Comparison of ENCODE assay signal across 15 mouse cellular contexts in the genomic region with DNA sequence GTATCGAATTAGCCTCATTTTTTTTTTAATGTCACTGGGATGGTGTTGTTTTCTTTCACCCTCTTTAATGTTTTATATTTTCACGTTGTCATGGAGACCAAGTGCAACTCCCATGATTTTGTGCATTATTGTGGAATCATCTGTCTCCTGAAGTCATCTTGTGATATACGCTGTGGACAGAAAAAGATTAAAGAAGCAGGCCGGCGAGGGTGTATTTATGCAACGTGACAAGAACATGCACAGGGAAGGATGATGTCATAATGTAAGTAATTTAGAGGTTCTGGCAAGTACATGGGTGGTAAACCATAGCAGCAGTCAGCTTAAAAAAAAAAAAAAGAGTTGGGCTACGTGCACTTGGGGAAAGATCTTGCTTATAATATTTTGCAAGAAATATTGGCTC.
DNase-seq lines count a peak whose midpoint lies in the region; ATAC-seq lines count a peak whose summit lies in the region.
"Had no signal": no experiment of that assay in that cellular context is flagged by ENCODE, and none has a peak within 500 bp of the region (broad histone marks: within the 10 kb centered on the region; RNA-seq: fewer than 3 reads in every experiment).

No protein-coding gene starts in this region.

- H3K9me3 ChIP-seq in kidney, embryonic 14.5 days (ENCODE audit: control insufficient read depth, low read length), result no peaks in the 10 kb centered on the region
- no peaks in the 10 kb centered on the region for H3K9me3 ChIP-seq in midbrain, embryonic 14.5 days (ENCODE audit: control insufficient read depth, low read length)
- H3K9me3 ChIP-seq in midbrain, embryonic 10.5 days (replicated peaks), result no peaks in the 10 kb centered on the region
- no peaks in the 10 kb centered on the region for H3K9me3 ChIP-seq in hindbrain, embryonic 11.5 days (ENCODE audit: control insufficient read depth, low read length)
- H3K9me3 ChIP-seq: embryonic facial prominence, embryonic 12.5 days; heart, embryonic 13.5 days; hindbrain, embryonic 12.5 days; liver, embryonic 15.5 days had no signal

- H3K27ac ChIP-seq in kidney, embryonic 14.5 days (ENCODE audit: low read depth, low read length), result no peak overlapping the region
- H3K27ac ChIP-seq in midbrain, embryonic 14.5 days (replicated peaks; ENCODE audit: low read depth, low read length), result no peak overlapping the region
- no peak overlapping the region for H3K27ac ChIP-seq in midbrain, embryonic 10.5 days (replicated peaks)
- H3K27ac ChIP-seq in hindbrain, embryonic 11.5 days (ENCODE audit: low read depth, low read length), result no peak overlapping the region
- H3K27ac ChIP-seq: embryonic facial prominence, embryonic 12.5 days; heart, embryonic 13.5 days; hindbrain, embryonic 12.5 days; liver, embryonic 15.5 days had no signal

- H3K4me1 ChIP-seq in kidney, embryonic 14.5 days (ENCODE audit: control insufficient read depth, insufficient read depth, low read length), result 0 out of 2 replicates have a peak, but pooled peaks cover 5% of the 10 kb centered on the region
- H3K4me1 ChIP-seq in midbrain, embryonic 14.5 days (ENCODE audit: control insufficient read depth, insufficient read depth, low read length), result no peaks in the 10 kb centered on the region
- no peaks in the 10 kb centered on the region for H3K4me1 ChIP-seq in midbrain, embryonic 10.5 days
- no peaks in the 10 kb centered on the region for H3K4me1 ChIP-seq in hindbrain, embryonic 11.5 days (replicated peaks; ENCODE audit: control insufficient read depth, insufficient read depth, low read length)
- H3K4me1 ChIP-seq: heart, embryonic 13.5 days; hindbrain, embryonic 12.5 days; liver, embryonic 15.5 days had no signal

- H3K4me3 ChIP-seq in kidney, embryonic 14.5 days (ENCODE audit: low read length), result no peak overlapping the region
- H3K4me3 ChIP-seq in midbrain, embryonic 14.5 days (replicated peaks; ENCODE audit: low read depth, low read length), result no peak overlapping the region
- no peak overlapping the region for H3K4me3 ChIP-seq in midbrain, embryonic 10.5 days
- H3K4me3 ChIP-seq in hindbrain, embryonic 11.5 days (ENCODE audit: low read depth, low read length), result no peak overlapping the region
- H3K4me3 ChIP-seq: embryonic facial prominence, embryonic 12.5 days; heart, embryonic 13.5 days; hindbrain, embryonic 12.5 days; liver, embryonic 15.5 days had no signal

- 58% methylated on average over 7 of the region's 7 CpGs for WGBS in kidney, embryonic 14.5 days
- WGBS in midbrain, embryonic 14.5 days, result 71% methylated on average over 7 of the region's 7 CpGs
- 91% methylated on average over 7 of the region's 7 CpGs for WGBS in midbrain, embryonic 10.5 days
- 83% methylated on average over 7 of the region's 7 CpGs for WGBS in hindbrain, embryonic 11.5 days

- no peak overlapping the region for H3K9ac ChIP-seq in kidney, embryonic 14.5 days (ENCODE audit: low read depth, low read length)
- no peak overlapping the region for H3K9ac ChIP-seq in midbrain, embryonic 14.5 days (replicated peaks; ENCODE audit: low read length)
- H3K9ac ChIP-seq in hindbrain, embryonic 11.5 days (ENCODE audit: low read depth, low read length), result no peak overlapping the region
- H3K9ac ChIP-seq: embryonic facial prominence, embryonic 12.5 days; heart, embryonic 13.5 days; hindbrain, embryonic 12.5 days; liver, embryonic 15.5 days had no signal

- H3K27me3 ChIP-seq in kidney, embryonic 14.5 days (ENCODE audit: control insufficient read depth, insufficient read depth, low read length), result no peaks in the 10 kb centered on the region
- H3K27me3 ChIP-seq in midbrain, embryonic 14.5 days (ENCODE audit: control insufficient read depth, insufficient read depth, low read length), result no peaks in the 10 kb centered on the region
- no peaks in the 10 kb centered on the region for H3K27me3 ChIP-seq in midbrain, embryonic 10.5 days (ENCODE audit: low read depth, poor library complexity, severe bottlenecking)
- no peaks in the 10 kb centered on the region for H3K27me3 ChIP-seq in hindbrain, embryonic 11.5 days (ENCODE audit: control insufficient read depth, insufficient read depth, low read length)
- H3K27me3 ChIP-seq: embryonic facial prominence, embryonic 12.5 days; heart, embryonic 13.5 days; hindbrain, embryonic 12.5 days; liver, embryonic 15.5 days had no signal

- peak; percentile 60; the same call in 1 of the 2 replicates for ATAC-seq in kidney, embryonic 14.5 days (ENCODE audit: low FRiP score, low TSS enrichment)
- ATAC-seq in midbrain, embryonic 14.5 days (ENCODE audit: low FRiP score, low TSS enrichment), result no peak
- no peak for ATAC-seq in hindbrain, embryonic 11.5 days (ENCODE audit: low FRiP score)

- no peaks in the 10 kb centered on the region for H3K36me3 ChIP-seq in kidney, embryonic 14.5 days (ENCODE audit: control insufficient read depth, insufficient read depth, low read length)
- H3K36me3 ChIP-seq in midbrain, embryonic 14.5 days (ENCODE audit: control insufficient read depth, insufficient read depth, low read length), result no peaks in the 10 kb centered on the region
- H3K36me3 ChIP-seq in midbrain, embryonic 10.5 days, result no peaks in the 10 kb centered on the region
- no peaks in the 10 kb centered on the region for H3K36me3 ChIP-seq in hindbrain, embryonic 11.5 days (ENCODE audit: control insufficient read depth, insufficient read depth, low read length)
- H3K36me3 ChIP-seq: embryonic facial prominence, embryonic 12.5 days; heart, embryonic 13.5 days; hindbrain, embryonic 12.5 days; liver, embryonic 15.5 days had no signal

- no peak for DNase-seq in kidney, postnatal 14 days
- peak; percentile 16 for DNase-seq in midbrain, embryonic 14.5 days
- DNase-seq in midbrain, embryonic 10.5 days (ENCODE audit: low spot score), result no peak
- DNase-seq in left cerebral cortex, adult 18-20 months (ENCODE audit: low spot score in 2 of 2), result peak; percentile 16 to 35
- DNase-seq in right cerebral cortex, postnatal 25 days, result peak; percentile 26
- DNase-seq in hindbrain, embryonic 11.5 days (ENCODE audit: low spot score), result no peak
- DNase-seq in thymus, postnatal 25 days, result no peak
- DNase-seq: cerebellum, adult 9-11 months; gastrocnemius, postnatal 14 days; kidney, postnatal 25 days had no signal

- H3K4me2 ChIP-seq in kidney, embryonic 14.5 days (replicated peaks; ENCODE audit: low read depth, low read length), result no peak overlapping the region
- no peak overlapping the region for H3K4me2 ChIP-seq in midbrain, embryonic 14.5 days (ENCODE audit: low read length)
- H3K4me2 ChIP-seq in hindbrain, embryonic 11.5 days (replicated peaks; ENCODE audit: low read depth, low read length), result no peak overlapping the region
- H3K4me2 ChIP-seq: embryonic facial prominence, embryonic 12.5 days; heart, embryonic 13.5 days; hindbrain, embryonic 12.5 days; liver, embryonic 15.5 days had no signal

Comparison
In these comparisons a context has a peak if more than half of its experiments do, and no peak if none do; other contexts are left out.
1. DNase-seq: peak in midbrain, embryonic 14.5 days (single experiment), left cerebral cortex, adult 18-20 months (2 of 2) and right cerebral cortex, postnatal 25 days (single experiment); none in kidney, postnatal 14 days (single experiment), midbrain, embryonic 10.5 days (single experiment), hindbrain, embryonic 11.5 days (single experiment) and thymus, postnatal 25 days (single experiment).